Mouse (Mus musculus): ENCODE results near the gene Oxsm. TPM values are rescaled to one million over a fixed set of nuclear protein-coding genes. Genes with fewer than 3 reads are reported as not detected.

Gene Oxsm
- total RNA-seq, 2 experiments from 2014 or later = 9.3 to 11.6 TPM

- DNase-seq = peak; percentile 85 to 90
- intact Hi-C loops (cut with DNase I) = loop anchor here (5.0 kb wide), 1 partner anchor 124 kb away; the partner anchor contains the start of gene Top2b
Measured at GRCm38 (mm10) chr14:16242947-16243602, 6.5 kb downstream of the Oxsm start.

DNA sequence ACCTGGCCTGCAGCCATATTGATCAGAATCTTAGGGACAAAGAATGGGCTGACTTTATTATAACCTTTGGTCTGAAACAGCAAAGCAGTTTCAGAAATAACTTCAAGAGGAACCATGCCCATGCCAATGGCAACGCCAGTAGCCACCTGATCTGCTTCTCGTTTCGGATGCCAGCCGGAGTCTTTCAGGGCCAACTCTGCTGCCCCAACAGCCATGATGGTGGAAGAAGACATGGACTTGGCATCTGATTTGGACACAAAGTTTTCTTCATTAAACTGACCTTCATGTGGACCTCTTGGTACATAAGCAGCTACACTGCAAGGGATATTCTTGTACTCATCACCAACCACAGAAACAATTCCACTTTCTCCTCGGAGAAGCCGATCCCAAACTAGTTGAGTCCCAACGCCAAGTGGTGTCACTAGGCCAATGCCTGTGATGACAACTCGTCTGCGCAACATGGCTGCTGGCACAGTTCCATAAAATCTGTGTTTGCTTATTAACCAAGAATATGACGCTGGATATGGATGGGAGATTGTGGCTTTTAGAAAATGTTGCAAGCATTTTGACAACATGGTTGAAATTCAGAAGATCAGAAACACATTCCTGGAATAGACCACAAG lies 7.3 kb downstream of the Oxsm start:
- DNase-seq = no peak
- intact Hi-C loops (cut with DNase I) = loop anchor here (5.0 kb wide), 1 partner anchor 125 kb away; the partner anchor contains the start of gene Top2b

GRCm38 (mm10) chr14:16236466-16236865 lies 13.1 kb downstream of the Oxsm start:
- no peak for DNase-seq
- intact Hi-C loops (cut with DNase I) = no loop called here

GRCm38 (mm10) chr14:16233515-16233914 lies 16.1 kb downstream of the Oxsm start:
- DNase-seq = no peak
- intact Hi-C loops (cut with DNase I) = loop anchor here (5.0 kb wide), 1 partner anchor 659 kb away; no protein-coding TSS in a partner anchor

DNA sequence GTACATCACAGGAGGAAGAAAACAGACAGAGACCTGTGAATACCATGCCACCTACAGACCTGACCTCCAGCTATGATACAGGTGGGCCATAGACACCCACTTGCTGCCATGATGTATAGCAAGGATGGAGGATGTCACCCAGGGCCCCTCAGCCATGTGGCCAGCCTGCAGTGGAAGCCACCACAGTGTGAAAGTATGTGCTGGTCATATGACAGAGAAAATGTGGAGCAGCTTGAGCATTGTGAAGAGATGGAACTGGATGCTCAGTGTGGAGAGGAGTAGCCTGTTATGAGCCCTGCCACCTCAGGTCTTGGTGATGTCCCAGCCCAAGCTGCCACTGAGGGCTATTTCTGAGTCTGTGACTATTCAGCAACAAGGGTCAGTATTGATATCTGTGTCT lies 19.0 kb downstream of the Oxsm start:
- DNase-seq = no peak
- intact Hi-C loops (cut with DNase I) = loop anchor here (5.0 kb wide), 1 partner anchor 662 kb away; no protein-coding TSS in a partner anchor

- DNase-seq = no peak
- intact Hi-C loops (cut with DNase I) = no loop called here
Measured at GRCm38 (mm10) chr14:16229395-16229794, 20.2 kb downstream of the Oxsm start.

GRCm38 (mm10) chr14:16219015-16219414 lies 30.6 kb downstream of the Oxsm start:
- no peak for DNase-seq
- intact Hi-C loops (cut with DNase I) = no loop called here

GRCm38 (mm10) chr14:16207722-16208121 lies 41.9 kb downstream of the Oxsm start:
- intact Hi-C loops (cut with DNase I) = no loop called here
- no peak for DNase-seq

- DNase-seq = no peak
- intact Hi-C loops (cut with DNase I) = no loop called here
Measured at GRCm38 (mm10) chr14:16201673-16202072, 47.9 kb downstream of the Oxsm start.

DNA sequence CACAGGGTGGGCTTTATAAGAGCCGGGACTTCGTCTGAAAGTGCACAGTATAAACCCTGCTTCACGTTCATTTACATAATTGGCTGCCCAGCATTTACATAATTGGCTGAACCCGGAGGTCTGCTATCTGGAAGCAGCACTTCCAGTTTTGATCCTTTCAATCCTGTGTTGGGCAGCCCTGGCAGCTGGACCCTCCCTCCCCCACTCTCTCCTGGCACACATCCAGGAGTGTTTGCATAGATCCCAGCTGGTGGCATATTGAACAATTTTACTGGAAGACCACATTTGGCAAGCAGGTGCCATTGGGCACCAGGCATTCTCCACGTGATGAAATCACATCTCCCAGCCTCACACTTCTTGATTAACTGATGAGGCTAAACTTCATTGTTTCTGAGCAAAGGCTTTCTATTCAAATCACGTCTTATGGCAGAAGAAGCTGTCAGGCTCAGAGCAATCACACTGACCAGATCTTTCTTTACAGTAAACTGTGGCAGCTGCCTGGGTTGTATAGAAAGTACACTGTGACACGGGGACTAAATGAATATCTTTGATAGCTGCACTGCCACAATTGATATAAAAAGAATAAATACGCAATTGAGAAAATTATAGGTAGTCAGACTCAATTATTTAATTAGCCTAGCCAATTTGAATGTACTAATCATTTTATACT lies 48.5 kb downstream of the Oxsm start:
- intact Hi-C loops (cut with DNase I) = no loop called here
- DNase-seq = no peak

- no peak for DNase-seq
- intact Hi-C loops (cut with DNase I) = no loop called here
Measured at GRCm38 (mm10) chr14:16200220-16200912, 49.2 kb downstream of the Oxsm start.

- DNase-seq = no peak
- intact Hi-C loops (cut with DNase I) = no loop called here
Measured at GRCm38 (mm10) chr14:16196518-16196917, 53.1 kb downstream of the Oxsm start.

GRCm38 (mm10) chr14:16195486-16195885 lies 54.1 kb downstream of the Oxsm start:
- no peak for DNase-seq
- intact Hi-C loops (cut with DNase I) = no loop called here

DNA sequence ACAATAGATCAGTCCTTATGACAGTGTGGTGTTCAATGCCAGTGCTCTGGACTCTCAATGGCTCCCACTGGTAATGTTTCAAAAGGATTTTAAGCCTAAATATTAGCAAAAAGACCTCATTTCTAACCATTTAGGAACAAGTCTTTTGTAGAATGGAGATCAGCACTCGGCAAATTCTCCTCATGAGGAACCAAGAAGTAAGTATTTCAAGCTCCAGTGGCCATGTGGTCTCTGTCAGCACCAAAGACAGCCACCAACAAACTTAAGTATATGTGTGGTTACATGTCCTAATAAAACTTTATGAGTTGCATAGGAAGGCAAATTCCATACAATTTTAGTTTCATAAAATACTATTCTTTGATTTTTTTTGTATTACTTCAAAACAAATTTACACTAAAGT lies 55.5 kb downstream of the Oxsm start:
- DNase-seq = no peak
- intact Hi-C loops (cut with DNase I) = no loop called here

DNA sequence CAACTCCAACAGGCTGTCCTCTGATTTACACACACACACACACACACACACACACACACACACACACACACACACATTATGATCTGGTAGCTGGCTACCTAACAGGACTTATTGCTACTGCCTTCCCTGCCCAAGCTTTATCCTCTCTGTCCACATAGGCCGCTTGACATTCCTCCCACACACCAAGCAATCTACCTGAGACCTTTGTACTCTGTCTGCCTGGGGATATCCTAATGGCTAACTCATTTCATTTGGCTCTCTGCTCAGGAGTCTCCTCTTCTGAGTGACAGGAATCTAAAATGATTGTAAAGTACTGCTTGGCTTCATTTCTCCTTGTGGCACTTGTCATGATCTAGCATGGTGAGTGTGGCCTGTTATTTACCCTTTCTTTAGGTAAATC lies 60.5 kb downstream of the Oxsm start:
- intact Hi-C loops (cut with DNase I) = no loop called here
- DNase-seq = no peak

Other genes with a start within 250 kb of the Oxsm start
- gene Ngly1, start 528 bp downstream of the Oxsm start, total RNA-seq (2021) = 10 to 100 TPM; 46.5 to 50.7 TPM
- 10 to 100 TPM; 29.8 to 32.5 TPM for gene Top2b, start 115.4 kb upstream of the Oxsm start, total RNA-seq (2021)